Mouse (Mus musculus): ENCODE measurements around the gene Shox2.

The Shox2 gene

GRCm38 (mm10) chr3:66981706-66982105 is at the start of gene Shox2:
Shox2 (minus strand) TSS chr3:66981771.
- no peak for DNase-seq (ENCODE audit: low spot score)

- DNase-seq (ENCODE audit: low spot score), result no peak
Observed at GRCm38 (mm10) chr3:66996820-66997219, 15.2 kb upstream of the Shox2 start.

GRCm38 (mm10) chr3:66986287-66986560 is 4.7 kb upstream of the Shox2 start:
- DNase-seq (ENCODE audit: low spot score), result no peak

DNA sequence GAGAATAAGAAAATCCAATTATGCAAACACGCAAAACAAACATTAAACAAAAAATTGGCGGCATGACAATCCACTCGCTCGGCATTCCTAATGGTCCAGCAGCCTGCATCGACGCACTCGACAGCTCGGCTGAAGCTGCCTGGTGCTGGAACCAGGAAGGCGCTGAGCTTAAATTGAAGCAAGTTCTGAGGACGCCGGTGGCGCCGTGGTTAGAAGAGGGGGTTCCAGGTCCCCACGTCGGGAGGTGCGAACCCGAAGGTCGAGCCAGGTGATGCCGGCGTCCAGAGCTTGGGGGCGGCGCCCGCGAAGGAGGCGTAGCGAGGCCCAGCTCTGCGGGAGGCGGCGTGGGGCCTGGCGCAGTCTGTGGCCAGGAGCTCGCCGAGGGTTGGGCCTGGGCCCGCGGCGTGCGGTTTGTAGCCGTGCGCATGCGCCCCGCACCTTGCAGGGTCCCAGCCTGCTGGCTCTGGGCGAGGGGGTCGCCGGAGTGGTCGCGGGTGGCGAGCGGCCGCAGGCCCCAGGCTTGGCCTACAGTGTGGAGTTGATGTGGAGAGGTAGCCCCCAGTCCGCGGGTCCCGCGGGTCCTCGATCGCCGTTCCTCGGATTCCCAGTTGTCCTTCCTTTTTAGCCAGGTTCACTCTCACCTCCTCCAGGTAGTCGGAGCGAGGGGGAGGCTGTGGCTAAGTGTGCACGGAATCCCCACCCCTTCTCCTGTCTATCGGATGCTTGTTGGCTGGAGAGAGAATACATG is 4.1 kb upstream of the Shox2 start:
- DNase-seq (ENCODE audit: low spot score), result no peak

GRCm38 (mm10) chr3:66983481-66983880 is 1.9 kb upstream of the Shox2 start:
- DNase-seq (ENCODE audit: low spot score), result no peak

DNA sequence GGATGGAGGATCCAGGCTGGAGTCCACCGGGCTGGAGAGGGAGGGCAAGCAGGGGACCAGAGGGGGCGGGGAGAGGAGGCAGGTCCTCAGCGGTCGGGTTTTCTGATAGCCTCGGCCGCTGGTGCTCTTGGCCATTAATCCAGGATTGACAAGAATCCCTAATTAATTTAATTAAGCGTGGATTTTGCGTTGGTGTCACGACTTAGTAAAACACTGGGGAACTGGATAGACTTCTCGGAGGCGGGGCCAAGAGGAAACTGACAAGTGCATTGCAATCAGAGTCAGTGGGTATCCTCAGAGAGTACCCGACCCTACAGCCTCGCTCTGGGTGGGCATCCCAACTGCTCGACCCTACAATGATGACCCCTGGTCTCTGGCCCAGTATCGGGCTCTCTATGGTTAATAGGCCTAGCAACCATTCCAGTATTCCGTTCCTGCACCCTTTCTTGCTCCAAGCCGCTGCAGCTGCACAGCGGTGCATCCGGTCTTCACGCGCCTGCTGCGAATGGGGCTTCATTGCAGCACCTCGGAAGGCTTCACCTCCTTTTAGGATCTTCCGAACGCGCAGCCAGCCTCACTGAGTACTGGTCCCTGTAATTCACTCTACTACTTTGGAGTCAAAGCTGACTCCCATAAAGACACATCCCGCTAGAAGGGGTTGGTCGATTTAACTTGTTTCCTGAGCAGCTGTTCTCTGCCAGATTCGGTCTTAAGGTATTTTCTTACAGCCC is 775 bp upstream of the Shox2 start:
- no peak for DNase-seq (ENCODE audit: low spot score)

DNA sequence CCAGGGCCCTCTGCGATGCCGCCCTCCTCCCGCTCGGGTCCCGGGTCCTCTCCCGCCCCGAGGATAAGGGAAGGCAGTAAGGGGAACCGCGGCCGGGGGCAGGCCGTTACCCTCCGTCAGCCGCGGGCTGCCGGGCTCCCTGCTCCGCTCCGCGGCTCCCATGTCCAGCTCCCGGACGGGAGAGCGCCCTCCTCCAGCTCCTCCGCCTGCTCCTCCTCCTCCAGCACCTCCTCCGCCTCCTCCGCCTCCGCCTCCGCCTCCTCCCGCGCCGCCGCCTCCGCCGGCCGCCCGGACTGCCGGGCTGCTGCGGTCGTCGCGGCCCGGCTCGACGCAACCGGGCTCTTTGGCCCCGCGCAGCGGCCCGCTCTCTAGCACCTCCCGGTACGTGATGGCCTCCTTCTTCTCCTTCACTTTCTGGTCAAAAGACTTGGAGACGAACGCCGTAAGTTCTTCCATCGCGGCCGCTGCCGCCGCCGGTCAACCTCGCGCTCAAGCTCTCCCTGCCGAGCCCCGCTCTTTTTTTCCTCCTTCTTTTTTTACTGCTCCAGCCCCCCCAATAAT is 390 bp downstream of the Shox2 start, which contains the start of gene Rsrc1:
Rsrc1 (plus strand) TSS at position 290 of the 561 bp plus-strand sequence.
- DNase-seq (ENCODE audit: low spot score), result no peak

DNA sequence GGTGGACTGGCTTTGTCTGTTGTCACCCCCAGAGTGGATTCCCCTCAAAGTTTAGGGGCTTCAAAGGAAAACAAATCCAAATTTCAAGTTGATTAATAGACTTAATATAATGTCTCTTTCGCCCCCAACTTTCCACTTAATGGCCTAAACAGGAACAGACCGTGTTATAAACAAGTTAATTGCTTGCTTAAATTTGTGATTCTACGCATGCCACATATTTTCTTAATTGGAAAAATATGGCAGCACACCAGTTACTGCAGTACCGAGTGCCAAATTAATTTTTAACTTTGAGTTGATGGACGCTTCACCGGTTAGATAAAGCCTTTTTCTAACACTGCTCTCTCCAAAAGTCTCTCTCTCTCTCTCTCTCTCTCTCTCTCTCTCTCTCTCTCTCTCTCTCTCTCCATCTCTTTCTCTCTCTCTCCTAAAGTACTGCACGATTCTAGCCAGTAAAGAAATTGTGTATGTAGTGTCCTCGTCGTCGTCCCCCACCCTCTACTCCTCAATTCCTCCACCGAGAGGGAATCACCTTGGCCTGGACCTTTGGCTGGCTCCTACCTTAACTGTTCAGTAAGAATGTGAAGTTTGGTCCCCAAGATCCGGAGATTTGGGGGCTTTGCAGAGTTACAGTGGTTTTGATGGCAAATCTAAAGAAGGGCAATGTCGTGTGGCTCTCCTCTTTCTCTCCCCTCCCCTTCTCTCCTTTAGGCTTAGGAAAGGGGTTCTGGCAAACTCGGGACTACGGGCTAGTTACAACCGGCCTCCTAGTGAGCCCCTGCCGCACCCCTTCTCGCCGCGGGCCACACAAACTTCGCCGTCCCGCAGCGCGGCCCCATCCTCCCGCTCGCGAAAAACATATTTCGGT is 1.2 kb downstream of the Shox2 start:
- no peak for DNase-seq (ENCODE audit: low spot score)

DNA sequence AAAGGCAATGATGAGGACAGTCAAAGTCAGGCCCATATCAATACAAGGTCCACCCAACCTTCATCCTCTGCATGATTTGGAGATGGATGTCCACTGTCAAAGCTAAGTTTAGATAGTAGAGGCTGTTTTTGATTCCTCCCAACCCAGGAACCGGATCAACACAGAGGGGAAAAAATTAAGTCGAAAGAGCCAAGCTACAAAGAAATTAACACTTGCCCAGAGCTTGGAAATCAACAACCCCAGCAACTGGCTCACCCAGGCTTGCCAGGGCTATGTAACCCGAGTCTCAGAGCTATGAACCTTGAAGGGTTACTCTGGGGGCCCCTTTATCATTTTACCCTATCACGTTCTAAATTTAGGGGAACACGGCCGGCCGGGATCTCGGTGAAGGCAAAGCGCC is 2.1 kb downstream of the Shox2 start:
- no peak for DNase-seq (ENCODE audit: low spot score)

- DNase-seq (ENCODE audit: low spot score), result no peak
Observed at GRCm38 (mm10) chr3:66978457-66979381, 2.9 kb downstream of the Shox2 start.

DNA sequence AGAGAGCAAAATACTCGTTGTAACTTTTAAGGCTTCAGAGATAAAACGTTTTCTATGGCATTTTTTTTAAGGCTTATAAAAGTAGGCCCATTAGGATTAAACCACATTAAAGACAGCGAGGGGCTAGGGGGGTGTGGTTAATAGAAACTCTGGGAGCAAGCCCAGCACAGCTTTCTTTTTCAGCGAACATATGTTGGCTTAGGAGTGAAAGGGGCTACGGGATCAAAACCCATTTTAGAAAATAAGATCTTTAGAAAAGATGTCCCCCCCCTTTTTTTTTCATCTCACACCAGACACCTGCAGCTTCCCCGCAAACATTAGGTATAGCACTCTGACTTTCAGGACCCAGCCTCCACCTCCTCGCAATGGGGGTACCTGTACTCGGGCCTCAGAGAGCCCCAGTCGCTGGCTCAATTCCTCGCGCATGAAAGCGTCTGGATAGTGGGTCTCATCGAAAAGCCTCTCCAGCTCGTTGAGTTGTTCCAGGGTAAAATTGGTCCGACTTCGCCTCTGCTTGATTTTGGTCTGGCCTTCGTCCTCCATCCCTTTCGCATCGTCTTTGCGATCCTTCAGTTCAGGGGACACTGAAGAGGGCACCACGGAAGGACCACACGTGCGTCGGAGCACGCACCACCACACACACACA is 3.6 kb downstream of the Shox2 start:
- no peak for DNase-seq (ENCODE audit: low spot score)

DNA sequence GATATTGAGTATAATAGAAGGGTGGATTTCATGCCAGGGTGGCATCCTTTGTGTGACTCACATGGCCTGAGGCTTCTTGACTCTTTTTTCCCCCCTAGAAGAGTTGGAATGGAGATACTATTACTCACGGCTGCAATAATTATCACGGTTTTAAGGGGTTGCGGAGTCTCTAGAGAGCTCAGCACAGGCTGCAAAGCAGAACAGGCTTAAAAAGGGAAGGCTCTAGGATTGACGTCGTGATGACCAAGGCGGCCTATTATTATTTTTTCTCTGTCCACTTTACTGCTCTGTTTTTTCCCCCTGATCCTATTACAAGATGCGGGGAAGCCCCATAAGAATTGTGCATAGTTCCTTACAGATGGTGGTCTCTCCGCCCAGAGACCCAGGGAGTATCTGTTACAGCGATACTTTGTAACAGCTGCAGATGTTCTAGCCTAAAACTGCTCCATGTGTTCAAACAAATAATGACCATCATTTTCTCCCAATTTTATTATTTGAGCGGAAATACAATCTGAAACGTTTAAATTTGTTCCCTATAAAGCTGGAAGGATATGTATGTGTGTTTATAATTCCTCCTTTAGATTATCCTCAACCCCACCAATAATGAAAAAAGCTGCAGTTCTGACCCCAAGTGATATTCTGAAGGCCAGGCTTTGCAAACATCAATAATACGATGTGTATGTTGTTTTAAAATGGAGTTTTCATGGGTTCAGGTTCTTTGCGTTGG is 4.5 kb downstream of the Shox2 start:
- DNase-seq (ENCODE audit: low spot score), result no peak

GRCm38 (mm10) chr3:66974501-66974900 is 7.1 kb downstream of the Shox2 start:
- no peak for DNase-seq (ENCODE audit: low spot score)

DNA sequence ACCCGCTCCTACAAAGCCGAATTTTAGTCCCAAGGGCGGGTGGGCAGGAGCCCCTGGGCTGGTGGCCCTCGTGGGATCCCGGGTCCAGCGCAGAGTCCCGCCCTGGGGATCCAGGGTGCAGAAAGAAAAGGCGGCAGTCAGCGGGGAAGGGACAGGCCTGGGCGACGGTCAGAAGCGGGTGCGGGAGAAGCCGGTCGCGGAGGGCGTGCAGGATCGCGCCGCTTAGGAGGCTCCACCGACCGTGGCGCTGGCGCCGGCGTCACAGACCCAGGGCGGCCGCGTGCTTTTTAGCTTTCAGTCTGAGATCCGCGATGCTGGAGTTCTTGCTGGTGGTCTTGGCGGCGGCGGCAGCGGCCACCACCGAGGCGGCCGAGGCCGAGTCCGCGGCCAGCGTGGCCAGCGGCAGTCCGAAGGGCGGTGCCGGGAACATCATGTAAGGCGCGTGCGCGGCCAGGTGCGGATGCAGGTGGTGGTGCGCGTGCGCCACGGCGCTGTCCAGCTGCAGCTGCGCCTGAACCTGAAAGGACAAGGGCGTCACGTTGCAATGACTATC is 8.1 kb downstream of the Shox2 start:
- no peak for DNase-seq (ENCODE audit: low spot score)

DNA sequence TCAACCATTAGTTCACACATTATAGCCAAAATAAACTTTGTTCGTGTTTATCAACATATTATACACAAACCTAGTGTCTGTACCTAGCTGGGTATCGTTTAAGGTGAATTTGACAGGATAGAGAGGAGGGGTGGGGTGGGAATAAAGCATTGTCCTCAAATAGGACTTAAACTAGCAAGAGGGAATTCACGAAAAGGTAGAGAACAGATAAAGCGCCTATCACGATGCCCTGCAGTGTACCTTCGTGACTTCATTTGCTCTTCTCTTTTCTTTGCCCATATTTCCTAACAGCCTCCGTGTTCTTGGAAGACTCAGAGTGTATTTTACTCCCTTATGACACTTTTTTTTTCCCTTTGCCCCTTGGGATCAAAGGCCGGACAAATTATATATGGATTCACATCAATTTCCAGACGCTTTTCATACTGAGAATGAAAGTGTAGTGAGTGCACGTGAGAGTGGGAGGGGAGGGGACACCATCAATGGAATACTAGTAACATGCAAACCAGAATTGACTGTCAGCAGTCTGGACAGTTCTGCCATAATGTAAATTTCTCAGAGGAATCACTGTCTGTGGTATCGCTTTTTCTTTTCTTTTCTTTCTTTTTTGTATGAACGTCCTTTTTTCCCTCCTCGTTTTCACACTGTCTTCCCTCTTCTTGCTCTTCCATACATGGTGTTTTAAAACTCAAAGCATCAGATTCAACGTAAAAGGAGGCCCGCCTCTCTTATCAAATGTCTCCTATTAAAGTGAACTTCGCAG is 9.2 kb downstream of the Shox2 start:
- no peak for DNase-seq (ENCODE audit: low spot score)

- DNase-seq (ENCODE audit: low spot score), result no peak
Observed at GRCm38 (mm10) chr3:66970661-66971331, 10.8 kb downstream of the Shox2 start.

GRCm38 (mm10) chr3:66970261-66970660 is 11.3 kb downstream of the Shox2 start:
- no peak for DNase-seq (ENCODE audit: low spot score)

DNA sequence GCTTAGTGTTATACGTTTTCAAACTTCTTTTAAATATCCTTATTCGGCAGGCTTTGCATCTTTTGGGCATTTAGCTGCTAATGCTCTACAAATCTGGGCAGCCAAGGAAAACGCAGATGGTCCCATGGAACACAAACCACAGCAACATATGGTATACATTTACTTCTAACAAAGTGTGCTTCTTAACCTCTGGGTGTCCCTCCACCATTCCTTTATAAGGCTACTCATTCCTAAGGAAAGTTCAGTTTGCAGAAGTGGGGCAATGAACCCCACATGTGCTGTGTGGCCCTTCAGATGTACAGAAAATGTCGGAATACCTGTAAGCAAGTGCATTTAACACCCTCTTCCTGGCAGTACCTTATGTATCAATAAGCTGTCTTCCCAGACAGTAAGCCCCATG is 14.1 kb downstream of the Shox2 start:
- no peak for DNase-seq (ENCODE audit: low spot score)

GRCm38 (mm10) chr3:66964884-66965283 is 16.7 kb downstream of the Shox2 start:
- DNase-seq (ENCODE audit: low spot score), result no peak

All from urinary bladder, postnatal 10 days (tissue).